Mouse (Mus musculus): ENCODE measurements around the gene Sardh. TPM values are rescaled to one million over a fixed set of nuclear protein-coding genes. Genes with fewer than 3 reads are reported as not detected.

Sardh gene
- polyA plus RNA-seq, 1 experiment from 2014 or later, result 4.4 TPM

- no peak for ATAC-seq (ENCODE audit: low FRiP score)
- no peak overlapping the region for H3K4me3 ChIP-seq (ENCODE audit: low read depth, low read length)
- peak; percentile 59 for DNase-seq (ENCODE audit: low spot score, missing footprints)
- H3K4me2 ChIP-seq, result no peak overlapping the region
- no peaks in the 10 kb centered on the region for H3K9me3 ChIP-seq (ENCODE audit: control insufficient read depth, low read length)
- peaks cover 14% of the 10 kb centered on the region for H3K4me1 ChIP-seq (ENCODE audit: control insufficient read depth, insufficient read depth, low read length)
- no peak overlapping the region for H3K9ac ChIP-seq (ENCODE audit: low read length)
- H3K27me3 ChIP-seq (ENCODE audit: control insufficient read depth, insufficient read depth, low read length), result peaks cover 8% of the 10 kb centered on the region
- no peak overlapping the region for H3K27ac ChIP-seq (ENCODE audit: low read depth, low read length)
- WGBS, result 71% methylated on average over 2 of the region's 2 CpGs
- no peaks in the 10 kb centered on the region for H3K36me3 ChIP-seq (ENCODE audit: control insufficient read depth, insufficient read depth, low read length)
Measured at GRCm38 (mm10) chr2:27144957-27145356, 103.2 kb downstream of the Sardh start.

DNA sequence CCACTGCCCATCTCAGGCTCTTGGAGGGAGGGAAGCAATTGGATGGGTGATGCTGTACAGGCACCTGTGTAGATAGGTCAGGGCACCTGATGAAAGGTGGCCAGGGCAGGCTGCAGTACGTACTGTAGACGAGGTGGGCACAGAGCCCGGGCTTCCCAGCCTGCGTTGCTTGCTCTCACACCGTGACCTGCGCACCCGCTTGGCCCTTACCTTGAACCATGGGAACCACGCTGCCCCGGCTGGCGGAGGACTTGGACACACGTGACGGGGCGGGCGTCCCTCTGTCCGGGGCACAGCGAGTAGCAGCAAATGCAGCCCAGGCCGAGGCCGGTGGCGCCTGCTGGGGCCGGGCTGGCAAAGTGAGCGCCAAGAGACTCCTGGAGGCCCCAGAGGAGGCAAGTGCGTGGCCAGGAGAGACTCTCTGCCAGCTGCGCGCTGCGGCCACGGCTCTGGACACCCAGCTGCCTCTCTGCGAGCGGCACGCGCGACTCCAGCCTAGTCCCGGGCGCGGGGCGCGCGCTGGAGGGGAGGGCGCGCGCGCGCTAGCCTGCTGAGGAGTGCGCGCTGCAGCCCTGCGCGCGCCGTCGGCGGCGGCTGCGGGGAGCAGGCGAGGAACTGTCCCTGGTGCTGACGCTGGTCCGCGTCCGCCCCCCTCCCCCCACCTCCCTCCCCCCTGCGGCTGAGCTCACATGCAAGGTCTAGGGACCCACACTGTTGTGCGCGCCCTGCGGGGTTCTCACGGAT is 106.0 kb downstream of the Sardh start, which contains the start of gene Fam163b:
Gene Fam163b (minus strand): TSS at position 542 of the 744 bp plus-strand sequence.
- DNase-seq (ENCODE audit: low spot score, missing footprints), result peak; percentile 92
- peaks cover 5% of the 10 kb centered on the region; the same call in 1 of the 2 replicates for H3K4me1 ChIP-seq (ENCODE audit: control insufficient read depth, insufficient read depth, low read length)
- ATAC-seq (ENCODE audit: low FRiP score), result peak; percentile 59; the same call in 1 of the 2 replicates
- 2% methylated on average over 41 of the region's 62 CpGs for WGBS
- no peak within 1 kb of the TSS for H3K27ac ChIP-seq (ENCODE audit: low read depth, low read length)
- H3K4me2 ChIP-seq, result peak within 1 kb of the TSS; percentile 64
- peaks cover 8% of the 10 kb centered on the region for H3K27me3 ChIP-seq (ENCODE audit: control insufficient read depth, insufficient read depth, low read length)
- no peaks in the 10 kb centered on the region for H3K9me3 ChIP-seq (ENCODE audit: control insufficient read depth, low read length)
- H3K4me3 ChIP-seq (ENCODE audit: low read depth, low read length), result peak within 1 kb of the TSS; percentile 33
- no peaks in the 10 kb centered on the region for H3K36me3 ChIP-seq (ENCODE audit: control insufficient read depth, insufficient read depth, low read length)
- H3K9ac ChIP-seq (ENCODE audit: low read length), result peak within 1 kb of the TSS; percentile 9; the same call in 1 of the 2 replicates

Other genes starting within 250 kb of the Sardh start
- gene Cacfd1, start 238.4 kb downstream of the Sardh start, polyA plus RNA-seq (2014; fragmentation: Nextera tagmentation; extraction: Ambion mirVana), result 87.6 and 93.8 TPM in 2 replicates
- gene Slc2a6, start 220.3 kb downstream of the Sardh start, polyA plus RNA-seq (2014; fragmentation: Nextera tagmentation; extraction: Ambion mirVana), result 1.2 and 1.6 TPM in 2 replicates
- not detected in 2 replicates for gene Mymk, start 176.2 kb downstream of the Sardh start, polyA plus RNA-seq (2014; fragmentation: Nextera tagmentation; extraction: Ambion mirVana)
- 3.9 and 5.9 TPM in 2 replicates for gene Adamtsl2, start 169.0 kb downstream of the Sardh start, polyA plus RNA-seq (2014; fragmentation: Nextera tagmentation; extraction: Ambion mirVana)
- gene Fam163b, start 105.8 kb downstream of the Sardh start, polyA plus RNA-seq (2014; fragmentation: Nextera tagmentation; extraction: Ambion mirVana), result 0.10 and 0.15 TPM in 2 replicates
- 0.48 TPM in 1 of 2 replicates, not detected in the other for gene Dbh, start 83.1 kb downstream of the Sardh start, polyA plus RNA-seq (2014; fragmentation: Nextera tagmentation; extraction: Ambion mirVana)
- 13.7 and 15.0 TPM in 2 replicates for gene Vav2, start 178.7 kb upstream of the Sardh start, polyA plus RNA-seq (2014; fragmentation: Nextera tagmentation; extraction: Ambion mirVana)
- 15.1 and 16.3 TPM in 2 replicates for gene Brd3os, start 194.0 kb upstream of the Sardh start, polyA plus RNA-seq (2014; fragmentation: Nextera tagmentation; extraction: Ambion mirVana)

Measured in midbrain, embryonic 11.5 days (tissue).